Mouse (Mus musculus): ENCODE measurements around the gene Gm5089. TPM values are rescaled to one million over a fixed set of nuclear protein-coding genes. Genes with fewer than 3 reads are reported as not detected.
"Not testable (repeated sequence)": the region's sequence is repeated elsewhere in the genome, so short reads cannot be mapped to it uniquely, and the experiment has no call there.

Gene Gm5089
- total RNA-seq, 2 experiments from 2014 or later, result not detected

GRCm38 (mm10) chr14:122465931-122466490 lies 15.1 kb upstream of the Gm5089 start:
- no peak for ATAC-seq (replicated peaks; ENCODE audit: low FRiP score, low TSS enrichment, poor library complexity, severe bottlenecking)

- ATAC-seq (replicated peaks; ENCODE audit: low FRiP score, low TSS enrichment, poor library complexity, severe bottlenecking), result no peak
Observed at GRCm38 (mm10) chr14:122464763-122465741, 14.1 kb upstream of the Gm5089 start, which contains the start of gene Zic5. TSS of gene Zic5 (minus strand) at chr14:122465677.

- ATAC-seq (replicated peaks; ENCODE audit: low FRiP score, low TSS enrichment, poor library complexity, severe bottlenecking), result no peak
Observed at GRCm38 (mm10) chr14:122464351-122464762, 13.4 kb upstream of the Gm5089 start.

GRCm38 (mm10) chr14:122463734-122464341 lies 12.9 kb upstream of the Gm5089 start:
- peak; percentile 31 for ATAC-seq (replicated peaks; ENCODE audit: low FRiP score, low TSS enrichment, poor library complexity, severe bottlenecking)

- no peak for ATAC-seq (replicated peaks; ENCODE audit: low FRiP score, low TSS enrichment, poor library complexity, severe bottlenecking)
Observed at GRCm38 (mm10) chr14:122463080-122463691, 12.3 kb upstream of the Gm5089 start.

GRCm38 (mm10) chr14:122462689-122463079 lies 11.8 kb upstream of the Gm5089 start:
- ATAC-seq (replicated peaks; ENCODE audit: low FRiP score, low TSS enrichment, poor library complexity, severe bottlenecking), result no peak

- no peak for ATAC-seq (replicated peaks; ENCODE audit: low FRiP score, low TSS enrichment, poor library complexity, severe bottlenecking)
Observed at GRCm38 (mm10) chr14:122461966-122462365, 11.1 kb upstream of the Gm5089 start.

- ATAC-seq (replicated peaks; ENCODE audit: low FRiP score, low TSS enrichment, poor library complexity, severe bottlenecking), result no peak
Observed at GRCm38 (mm10) chr14:122461500-122461899, 10.6 kb upstream of the Gm5089 start.

- ATAC-seq (replicated peaks; ENCODE audit: low FRiP score, low TSS enrichment, poor library complexity, severe bottlenecking), result no peak
Observed at GRCm38 (mm10) chr14:122460226-122460625, 9.3 kb upstream of the Gm5089 start.

GRCm38 (mm10) chr14:122459776-122460175 lies 8.9 kb upstream of the Gm5089 start:
- no peak for ATAC-seq (replicated peaks; ENCODE audit: low FRiP score, low TSS enrichment, poor library complexity, severe bottlenecking)

- not testable (repeated sequence) for ATAC-seq (replicated peaks; ENCODE audit: low FRiP score, low TSS enrichment, poor library complexity, severe bottlenecking)
Observed at GRCm38 (mm10) chr14:122459332-122459731, 8.4 kb upstream of the Gm5089 start.

GRCm38 (mm10) chr14:122455562-122455958 lies 4.6 kb upstream of the Gm5089 start:
- ATAC-seq (replicated peaks; ENCODE audit: low FRiP score, low TSS enrichment, poor library complexity, severe bottlenecking), result no peak

- no peak for ATAC-seq (replicated peaks; ENCODE audit: low FRiP score, low TSS enrichment, poor library complexity, severe bottlenecking)
Observed at GRCm38 (mm10) chr14:122454901-122455561, 4.1 kb upstream of the Gm5089 start.

GRCm38 (mm10) chr14:122453996-122454738 lies 3.3 kb upstream of the Gm5089 start:
- ATAC-seq (replicated peaks; ENCODE audit: low FRiP score, low TSS enrichment, poor library complexity, severe bottlenecking), result no peak

GRCm38 (mm10) chr14:122453388-122453995 lies 2.6 kb upstream of the Gm5089 start:
- ATAC-seq (replicated peaks; ENCODE audit: low FRiP score, low TSS enrichment, poor library complexity, severe bottlenecking), result peak; percentile 68

- ATAC-seq (replicated peaks; ENCODE audit: low FRiP score, low TSS enrichment, poor library complexity, severe bottlenecking), result no peak
Observed at GRCm38 (mm10) chr14:122452701-122453387, 1.9 kb upstream of the Gm5089 start.

GRCm38 (mm10) chr14:122451551-122452145 lies 733 bp upstream of the Gm5089 start:
- ATAC-seq (replicated peaks; ENCODE audit: low FRiP score, low TSS enrichment, poor library complexity, severe bottlenecking), result no peak

Measured in megakaryocyte-erythroid progenitor cell, adult 5-6 weeks (primary cell).